Mouse (Mus musculus) left cerebral cortex, postnatal 10 days (tissue): Measurements from ENCODE around the gene Kctd3. TPM values are rescaled to one million over a fixed set of nuclear protein-coding genes. Genes with fewer than 3 reads are reported as not detected.
A peak's percentile ranks its signal among the peaks of the same experiment; 100 is the strongest.

Experiments used
- DNase-seq, 2 experiments: peaks; one replicate each; pipeline ENCODE4 v3.0.0; 2021 to 2022; ENCODE audit warnings: low spot score in 2 of 2, mixed read lengths in 1 of 2; ENCODE audit errors: extremely low spot score in 1 of 2
- intact Hi-C: fragments of 180-260 bp; cut with DNase I; formaldehyde crosslinking; loops from one replicate; pipeline ENCODE4 v1.15.1; 2025
- total RNA-seq, 2 experiments: library from RNA; stranded (reverse); gene quantifications; 2 replicates each; pipeline ENCODE4 v1.2.3; 2021

Gene Kctd3
- total RNA-seq, 2 experiments from 2014 or later = 120 to 122 TPM

GRCm38 (mm10) chr1:189015372-189015771, 7.7 kb upstream of the Kctd3 start:
- intact Hi-C loops = no loop called here
- no peak for DNase-seq

- intact Hi-C loops = no loop called here
- no peak for DNase-seq
These were observed 5.9 kb upstream of the Kctd3 start for GRCm38 (mm10) chr1:189013587-189013921.

- intact Hi-C loops = no loop called here
- peak in 1 of 2 experiments; percentile 51 for DNase-seq
These were observed 5.4 kb upstream of the Kctd3 start for GRCm38 (mm10) chr1:189012846-189013586.

DNA sequence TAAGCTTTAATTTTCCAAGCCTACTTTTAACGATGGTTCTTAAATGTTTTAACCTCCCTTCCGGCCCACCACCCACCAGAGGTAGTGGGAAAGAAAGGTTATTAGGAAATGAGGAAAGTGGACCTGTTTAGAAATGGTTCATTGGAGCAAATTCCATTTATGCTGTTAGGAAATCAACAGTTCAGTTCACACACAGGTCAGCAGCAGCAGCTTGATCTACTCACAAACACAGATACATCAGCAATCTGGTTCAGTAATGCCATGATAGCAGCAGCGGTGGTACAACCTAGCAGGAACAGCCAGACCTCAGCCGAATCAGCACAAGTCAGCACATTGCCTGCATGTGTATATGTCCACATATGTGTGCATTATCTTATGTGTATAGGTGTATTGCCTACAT, 3.0 kb upstream of the Kctd3 start:
- DNase-seq = no peak
- intact Hi-C loops = no loop called here

GRCm38 (mm10) chr1:189007980-189008324, 311 bp upstream of the Kctd3 start:
- intact Hi-C loops = no loop called here
- DNase-seq = no peak

DNA sequence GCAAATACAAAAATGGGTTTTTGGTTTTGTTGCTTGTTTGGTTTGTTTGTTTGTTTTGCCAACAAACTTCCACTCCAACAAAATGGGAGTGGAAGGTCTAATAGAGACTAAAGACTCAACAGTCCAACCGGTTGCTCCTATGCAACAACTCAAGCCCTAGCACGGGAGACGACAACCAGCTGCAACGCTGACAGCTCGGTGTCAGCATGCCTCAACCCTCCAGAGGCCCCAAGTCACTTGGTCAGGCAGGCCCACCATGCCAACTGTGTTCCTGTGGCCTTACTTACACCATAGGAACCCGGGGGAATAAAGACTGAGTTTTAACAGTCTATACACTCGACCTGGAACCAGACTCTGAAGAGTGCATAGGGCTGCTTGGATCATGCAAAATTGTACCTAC, 815 bp downstream of the Kctd3 start:
- intact Hi-C loops = no loop called here
- no peak for DNase-seq

DNA sequence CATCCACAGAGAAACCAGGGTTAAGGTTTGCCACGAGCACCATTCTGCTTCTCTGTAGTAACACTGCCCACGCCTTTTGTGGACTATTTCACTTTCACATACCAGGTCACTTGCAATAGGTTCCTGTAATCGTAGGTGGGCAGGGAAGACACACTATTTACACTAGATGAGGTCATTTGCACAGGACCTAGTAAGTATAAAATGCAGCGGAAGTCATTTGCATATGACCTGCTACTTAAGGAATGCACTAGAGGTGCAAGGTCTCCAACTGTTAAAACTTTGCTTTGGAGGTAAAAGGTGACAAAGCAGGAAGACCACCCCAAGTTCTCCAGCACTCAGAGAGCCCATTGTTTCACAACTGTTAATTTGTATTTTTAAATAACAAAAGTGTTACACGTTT, 1.4 kb downstream of the Kctd3 start:
- intact Hi-C loops = no loop called here
- DNase-seq = no peak

DNA sequence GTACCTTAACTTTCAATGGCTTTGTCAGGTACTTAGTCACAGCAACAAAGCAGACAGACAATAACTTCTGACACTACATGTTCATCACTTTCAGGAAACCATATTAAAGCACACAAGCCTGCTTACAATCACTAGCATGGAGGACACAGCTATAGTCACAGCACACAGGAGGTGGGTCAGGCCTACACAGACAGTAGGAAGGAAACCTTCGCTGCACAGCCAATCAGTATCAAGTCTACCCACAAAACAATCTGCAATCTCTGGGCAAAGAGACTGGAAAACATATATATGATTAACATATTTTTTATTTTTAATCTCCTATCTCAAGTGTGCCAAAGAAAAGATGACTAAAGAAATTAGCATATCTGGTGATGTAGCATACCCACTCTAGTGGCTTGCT, 2.9 kb downstream of the Kctd3 start:
- no peak for DNase-seq
- intact Hi-C loops = no loop called here

- DNase-seq = no peak
- intact Hi-C loops = no loop called here
These were observed 5.8 kb downstream of the Kctd3 start for GRCm38 (mm10) chr1:189001815-189002214.

DNA sequence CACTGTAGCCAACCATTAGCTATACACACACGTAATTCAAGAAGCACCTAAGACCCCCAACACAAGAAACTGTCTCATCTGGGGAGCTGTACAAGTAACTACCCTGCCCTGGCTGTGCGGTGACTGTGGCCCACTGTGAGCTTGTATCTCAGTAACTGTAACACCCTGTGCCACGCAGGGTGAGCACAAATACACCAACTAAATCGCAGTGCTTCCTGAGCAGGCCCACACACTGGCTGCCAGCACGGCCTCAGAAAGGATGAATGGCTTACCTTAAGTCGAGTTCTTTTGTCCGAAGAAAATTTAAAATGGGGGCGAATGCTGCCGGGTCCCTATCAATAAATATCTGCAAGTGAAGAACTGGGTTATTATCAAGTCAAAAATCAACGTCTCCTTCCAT, 7.7 kb downstream of the Kctd3 start:
- intact Hi-C loops = no loop called here
- no peak for DNase-seq

- intact Hi-C loops = no loop called here
- DNase-seq = no peak
These were observed 9.7 kb downstream of the Kctd3 start for GRCm38 (mm10) chr1:188997921-188998320.

- intact Hi-C loops = no loop called here
- peak in 1 of 2 experiments; percentile 34 for DNase-seq
These were observed 14.4 kb downstream of the Kctd3 start for GRCm38 (mm10) chr1:188993218-188993617.

DNA sequence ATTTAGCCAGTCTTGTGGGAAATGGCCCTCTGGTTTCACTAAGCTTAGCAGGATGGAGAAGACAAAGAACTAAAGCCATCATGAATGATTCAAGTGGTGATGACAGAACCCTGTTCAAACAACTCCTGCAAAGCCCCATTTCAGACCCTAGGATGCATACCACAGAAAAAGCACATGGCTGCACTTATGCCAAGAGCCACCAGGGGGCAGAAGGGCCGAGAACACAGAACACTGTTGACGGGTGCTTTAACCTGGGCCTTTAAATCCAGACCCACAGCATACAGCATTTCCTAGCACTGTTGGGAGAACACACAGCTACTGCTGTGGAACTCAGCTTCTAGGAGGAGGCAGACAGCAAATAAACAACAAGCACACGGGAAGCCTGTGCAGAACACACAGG, 27.6 kb downstream of the Kctd3 start:
- peak in 1 of 2 experiments; percentile 61 for DNase-seq
- intact Hi-C loops = no loop called here

- intact Hi-C loops = no loop called here
- DNase-seq = no peak
These were observed 33.7 kb downstream of the Kctd3 start for GRCm38 (mm10) chr1:188973926-188974325.

DNA sequence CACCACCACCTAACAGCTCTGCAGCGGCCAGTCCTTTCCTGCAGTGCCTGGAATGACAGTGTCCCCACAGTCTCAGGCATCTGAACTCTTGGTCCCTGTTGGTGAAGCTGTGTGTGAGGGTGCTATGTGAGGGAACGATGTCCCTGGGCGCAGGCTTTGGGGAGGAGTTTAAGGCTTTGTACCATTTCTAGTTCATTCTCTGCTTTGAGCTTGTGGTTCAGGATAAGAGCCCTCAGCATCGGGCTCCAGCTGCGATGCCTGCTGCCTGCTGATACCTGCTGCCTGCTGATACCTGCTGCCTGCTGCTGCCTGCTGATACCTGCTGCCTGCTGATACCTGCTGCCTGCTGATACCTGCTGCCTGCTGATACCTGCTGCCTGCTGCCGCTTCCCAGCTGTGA, 34.6 kb downstream of the Kctd3 start:
- intact Hi-C loops = no loop called here
- DNase-seq = no peak

- DNase-seq = no peak
- intact Hi-C loops = no loop called here
These were observed 55.1 kb downstream of the Kctd3 start for GRCm38 (mm10) chr1:188952501-188952900.

DNA sequence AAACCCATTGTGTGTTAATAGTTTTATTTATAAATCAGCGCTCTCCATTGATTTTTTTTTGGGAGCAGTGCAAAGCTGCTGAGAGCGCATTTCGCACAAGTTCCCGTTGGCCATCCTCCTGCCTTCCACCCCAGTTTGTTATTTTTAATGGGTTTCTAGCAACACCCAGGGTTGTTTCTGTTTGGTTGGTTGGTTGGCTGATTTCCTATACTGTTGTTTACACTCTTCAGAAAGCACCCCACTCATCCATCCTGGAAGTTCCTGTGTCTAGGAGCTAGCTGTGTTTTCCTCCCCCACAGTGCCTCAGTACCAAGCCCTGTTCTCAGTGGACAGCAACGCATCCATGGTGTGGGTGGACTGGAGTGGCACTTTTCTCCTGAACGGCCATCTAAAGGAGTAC, 56.5 kb downstream of the Kctd3 start:
- intact Hi-C loops = no loop called here
- no peak for DNase-seq

GRCm38 (mm10) chr1:188948276-188948675, 59.4 kb downstream of the Kctd3 start:
- intact Hi-C loops = no loop called here
- peak in 1 of 2 experiments; percentile 65 for DNase-seq

- peak in 1 of 2 experiments; percentile 47 for DNase-seq
- intact Hi-C loops = no loop called here
These were observed 59.8 kb downstream of the Kctd3 start for GRCm38 (mm10) chr1:188947794-188948193.

DNA sequence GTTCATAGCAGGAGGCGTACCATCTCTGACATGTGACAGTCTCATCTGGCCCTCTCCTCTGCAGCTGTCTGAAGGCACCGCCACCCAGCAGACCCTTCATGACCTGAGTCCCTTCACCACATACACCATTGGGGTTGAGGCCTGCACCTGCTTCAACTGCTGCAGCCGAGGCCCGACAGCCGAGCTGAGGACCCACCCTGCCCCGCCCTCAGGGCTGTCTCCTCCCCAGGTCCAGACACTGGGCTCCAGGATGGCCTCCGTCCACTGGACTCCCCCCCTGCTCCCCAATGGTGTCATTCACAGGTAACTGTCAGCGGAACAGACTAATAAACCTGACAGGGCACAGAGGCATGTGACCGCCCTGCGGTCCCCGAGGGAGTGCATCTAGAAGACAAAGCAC, 60.8 kb downstream of the Kctd3 start:
- peak in 1 of 2 experiments; percentile 23 for DNase-seq
- intact Hi-C loops = no loop called here

DNA sequence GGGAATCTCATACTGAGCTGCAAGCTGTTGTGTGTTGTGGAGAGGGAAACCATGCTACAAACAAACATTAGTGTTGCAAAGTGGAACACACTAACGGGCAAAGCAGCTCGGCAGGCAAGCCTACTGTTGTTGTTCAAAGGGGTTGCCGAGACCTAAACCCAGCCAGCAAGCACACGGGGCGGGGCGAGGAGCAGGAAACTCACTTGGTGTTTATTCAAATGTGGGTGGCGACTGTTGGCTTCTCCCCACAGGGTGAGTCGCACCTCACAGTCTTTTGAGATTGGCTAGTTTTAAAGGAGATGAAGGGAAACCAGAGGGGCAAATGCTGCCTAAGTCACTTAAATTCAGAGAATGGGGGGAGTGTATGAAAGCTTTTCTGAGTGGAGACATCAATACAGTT, 62.3 kb downstream of the Kctd3 start:
- intact Hi-C loops = no loop called here
- no peak for DNase-seq
